Mouse (Mus musculus): ENCODE data around the gene Agpat2.

DNA sequence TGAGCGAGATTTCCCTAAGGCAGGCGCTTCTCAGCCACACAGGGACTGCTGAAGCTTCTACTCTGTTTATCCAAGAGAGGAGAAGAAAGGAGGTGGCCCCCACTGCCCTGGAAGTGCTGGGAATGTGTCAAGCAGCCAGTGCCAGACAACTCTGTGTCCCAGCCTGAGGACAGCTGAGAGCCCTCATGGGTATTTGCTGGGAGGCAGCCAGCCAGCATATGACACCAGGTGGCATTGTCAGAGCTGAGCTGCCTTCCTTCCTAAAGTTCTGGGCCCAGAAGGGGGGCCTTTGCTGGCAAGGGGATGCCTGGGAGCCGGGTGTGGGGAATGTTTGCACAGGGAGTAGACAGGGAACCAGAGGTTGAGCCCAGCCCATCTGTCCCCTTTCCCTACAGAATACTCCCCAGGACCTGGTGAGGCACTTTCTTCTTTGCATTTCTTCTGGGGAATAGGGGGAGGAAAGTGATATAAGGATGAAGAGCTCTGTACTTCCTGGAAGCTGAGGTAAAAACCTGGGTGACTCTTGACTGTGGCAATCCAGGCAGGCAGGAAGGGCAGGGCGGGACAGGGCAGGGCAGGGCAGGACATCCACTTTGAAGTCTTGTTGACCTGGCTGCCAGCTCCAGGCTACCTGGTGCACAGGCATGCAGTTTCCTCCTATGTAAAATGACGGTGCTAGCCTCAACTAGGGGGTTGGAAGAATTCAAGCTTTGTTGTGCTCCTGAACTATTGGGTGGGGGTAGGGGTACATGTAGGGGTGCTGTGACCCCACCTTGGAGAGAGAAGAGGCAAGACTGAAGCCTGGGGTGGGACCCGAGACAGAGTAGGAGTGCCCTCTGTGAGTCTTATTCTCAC is 3.1 kb upstream of the Agpat2 start:
- TF ChIP-seq CTCF (IDR thresholded peaks at IDR 0.05; ENCODE audit: low read depth, low read length): no peak
- no peak for TF ChIP-seq POLR2A (IDR thresholded peaks at IDR 0.05; ENCODE audit: insufficient read depth, low read length)
